In the genomic region with DNA sequence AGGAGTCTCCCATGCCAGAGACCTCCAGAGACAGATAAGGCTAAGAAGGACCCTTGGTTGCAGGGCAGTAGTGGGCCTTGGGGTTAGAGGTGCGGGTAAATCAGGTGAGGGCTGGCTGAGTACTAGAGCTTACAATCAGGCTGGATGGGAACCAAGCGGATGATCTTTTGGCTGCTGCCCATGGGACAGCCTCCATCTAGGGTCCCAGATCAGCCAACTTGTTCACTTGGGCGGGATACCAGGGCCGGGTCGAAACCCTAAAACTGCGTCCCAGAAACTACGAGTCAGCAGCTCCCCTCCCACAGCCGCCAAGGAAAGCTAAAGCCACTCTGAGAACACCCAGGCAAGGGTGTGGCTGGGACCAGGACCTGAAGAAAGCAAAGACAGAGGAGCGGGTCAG, we compare ENCODE assay signal across 26 mouse cellular contexts. TPM values are rescaled to one million over a fixed set of nuclear protein-coding genes. Genes with fewer than 3 reads are reported as not detected.
A peak's percentile ranks its signal among the peaks of the same experiment; 100 is the strongest.
DNase-seq lines count a peak whose midpoint lies in the region; ATAC-seq and TF ChIP-seq lines count a peak whose summit lies in the region.
"Had no signal": no experiment of that assay in that cellular context is flagged by ENCODE, and none has a peak within 500 bp of the region (broad histone marks: within the 10 kb centered on the region; RNA-seq: fewer than 3 reads in every experiment).

No protein-coding gene starts in this region.

- H3K4me3 ChIP-seq in kidney, embryonic 14.5 days (ENCODE audit: low read length), result no peak overlapping the region
- H3K4me3 ChIP-seq in layer of hippocampus, adult 2 months, result no peak overlapping the region
- H3K4me3 ChIP-seq: embryonic facial prominence, embryonic 12.5 days; heart, adult 2 months; intestine, embryonic 15.5 days; megakaryocyte, embryonic 14.5 days; midbrain, embryonic 12.5 days; myocyte; neural tube, embryonic 12.5 days had no signal

- no peak overlapping the region for H3K4me2 ChIP-seq in kidney, embryonic 14.5 days (replicated peaks; ENCODE audit: low read depth, low read length)
- H3K4me2 ChIP-seq: embryonic facial prominence, embryonic 12.5 days; intestine, embryonic 15.5 days; midbrain, embryonic 12.5 days; neural tube, embryonic 12.5 days had no signal

- 81% methylated on average over 9 of the region's 9 CpGs for WGBS in kidney, embryonic 14.5 days

- H3K36me3 ChIP-seq in kidney, embryonic 14.5 days (ENCODE audit: control insufficient read depth, insufficient read depth, low read length), result no peaks in the 10 kb centered on the region
- H3K36me3 ChIP-seq: embryonic facial prominence, embryonic 12.5 days; intestine, embryonic 15.5 days; midbrain, embryonic 12.5 days; neural tube, embryonic 12.5 days had no signal

- no peak overlapping the region for H3K9ac ChIP-seq in kidney, embryonic 14.5 days (ENCODE audit: low read depth, low read length)
- H3K9ac ChIP-seq: embryonic facial prominence, embryonic 12.5 days; intestine, embryonic 15.5 days; liver, embryonic 14.5 days; midbrain, embryonic 12.5 days; neural tube, embryonic 12.5 days had no signal

- H3K9me3 ChIP-seq in kidney, embryonic 14.5 days (ENCODE audit: control insufficient read depth, low read length), result no peaks in the 10 kb centered on the region
- H3K9me3 ChIP-seq: embryonic facial prominence, embryonic 12.5 days; intestine, embryonic 15.5 days; megakaryocyte, embryonic 14.5 days; midbrain, embryonic 12.5 days; neural tube, embryonic 12.5 days had no signal

- TF ChIP-seq CTCF in layer of hippocampus, adult 2 months (conservative IDR thresholded peaks at IDR 0.05), result no peak

- H3K27me3 ChIP-seq in kidney, embryonic 14.5 days (ENCODE audit: control insufficient read depth, insufficient read depth, low read length), result no peaks in the 10 kb centered on the region
- H3K27me3 ChIP-seq: embryonic facial prominence, embryonic 12.5 days; intestine, embryonic 15.5 days; midbrain, embryonic 12.5 days; neural tube, embryonic 12.5 days had no signal

- peak; percentile 49 for DNase-seq in cerebellum, adult 11-12 months
- no peak for DNase-seq in cerebellum, postnatal 36 days
- peak; percentile 40 for DNase-seq in kidney, adult 11 months
- DNase-seq in layer of hippocampus, adult 2 months (ENCODE audit: low spot score in 2 of 2), result no peak
- no peak for DNase-seq in layer of hippocampus, adult 9-11 months
- peak; percentile 55 for DNase-seq in NIH3T3 (ENCODE audit: low read depth)
- DNase-seq in spleen, postnatal 36 days (ENCODE audit: low spot score in 2 of 2), result no peak
- DNase-seq: adrenal gland, postnatal 14 days; cerebellum, adult 2 months; embryo, embryonic 11 days; heart, adult 2 months; layer of hippocampus, postnatal 36 days; left cerebral cortex, postnatal 4 days; lung, adult 2 months; thymus, adult 18-20 months; thymus, postnatal 25 days had no signal

- ATAC-seq in kidney, embryonic 14.5 days (ENCODE audit: low FRiP score, low TSS enrichment), result no peak
- ATAC-seq: forebrain, embryonic 14.5 days; hindbrain, embryonic 16.5 days; intestine, embryonic 15.5 days had no signal

- H3K27ac ChIP-seq in kidney, embryonic 14.5 days (ENCODE audit: low read depth, low read length), result no peak overlapping the region
- peak overlapping the region; percentile 62; the same call in 1 of the 2 replicates for H3K27ac ChIP-seq in layer of hippocampus, adult 2 months
- H3K27ac ChIP-seq: embryonic facial prominence, embryonic 12.5 days; heart, adult 2 months; intestine, embryonic 15.5 days; liver, embryonic 14.5 days; midbrain, embryonic 12.5 days; neural tube, embryonic 12.5 days had no signal

- H3K4me1 ChIP-seq in kidney, embryonic 14.5 days (ENCODE audit: control insufficient read depth, insufficient read depth, low read length), result peaks cover 29% of the 10 kb centered on the region

RNA-seq across cellular contexts. Expression of gene Pim3, which starts 8.9 kb away (rescaled TPM):
- polyA plus RNA-seq in kidney, embryonic 14.5 days (2014; fragmentation: Nextera tagmentation; extraction: Ambion mirVana), result 37.4 and 46.2 TPM in 2 replicates
- 10 to 100 TPM; 29.9 to 37.9 TPM for total RNA-seq in layer of hippocampus, adult 2 months (2021)

RNA-seq across cellular contexts. Expression of gene Creld2, which starts 33.7 kb away (rescaled TPM):
- 80.3 and 100 TPM in 2 replicates for polyA plus RNA-seq in kidney, embryonic 14.5 days (2014; fragmentation: Nextera tagmentation; extraction: Ambion mirVana)
- total RNA-seq in layer of hippocampus, adult 2 months (2021), result 10 to 100 TPM; 21.4 to 26.5 TPM

RNA-seq across cellular contexts. Expression of gene Alg12, which starts 34.0 kb away (rescaled TPM):
- polyA plus RNA-seq in kidney, embryonic 14.5 days (2014; fragmentation: Nextera tagmentation; extraction: Ambion mirVana), result 8.6 and 13.7 TPM in 2 replicates
- 10 to 100 TPM; 10.1 to 13.3 TPM for total RNA-seq in layer of hippocampus, adult 2 months (2021)

Comparison
In these comparisons a context has a peak if more than half of its experiments do, and no peak if none do; other contexts are left out.
1. DNase-seq: peak in cerebellum, adult 11-12 months (single experiment), kidney, adult 11 months (single experiment) and NIH3T3 (single experiment); none in cerebellum, postnatal 36 days (0 of 2), layer of hippocampus, adult 2 months (0 of 2), layer of hippocampus, adult 9-11 months (single experiment) and spleen, postnatal 36 days (0 of 2).